Comparison of ENCODE assay signal across 26 mouse cellular contexts in the genomic region with DNA sequence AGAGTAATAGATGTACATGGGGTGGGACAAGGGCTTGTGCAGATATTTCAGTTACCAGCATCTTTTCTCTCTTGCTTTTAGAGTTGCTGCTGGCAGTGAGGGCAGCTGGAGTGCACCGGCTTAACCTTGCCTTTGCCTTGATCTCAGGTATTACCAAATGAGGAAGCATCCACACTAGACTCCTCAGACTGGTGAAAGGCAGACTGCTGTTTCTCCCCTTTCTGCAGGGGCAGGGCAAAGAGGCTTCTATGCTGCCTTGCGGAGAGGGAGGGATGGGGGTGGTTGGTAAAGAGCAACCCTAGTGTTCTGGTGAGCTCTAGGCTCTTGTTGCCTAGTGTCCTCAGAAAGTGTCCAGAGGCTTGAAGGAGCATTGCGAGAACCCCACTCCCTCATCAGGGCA.
DNase-seq lines count a peak whose midpoint lies in the region; ATAC-seq lines count a peak whose summit lies in the region.
"Had no signal": no experiment of that assay in that cellular context is flagged by ENCODE, and none has a peak within 500 bp of the region (broad histone marks: within the 10 kb centered on the region; RNA-seq: fewer than 3 reads in every experiment).

No protein-coding gene starts in this region.

- H3K9ac ChIP-seq in neural tube, embryonic 13.5 days: 0 out of 2 replicates have a peak overlapping the region, but pooled peaks have one; percentile 26
- H3K9ac ChIP-seq in hindbrain, embryonic 15.5 days: no peak overlapping the region
- no peak overlapping the region for H3K9ac ChIP-seq in midbrain, embryonic 16.5 days (ENCODE audit: low read depth, low read length)
- H3K9ac ChIP-seq: forebrain, postnatal 0 days; heart, embryonic 15.5 days; intestine, embryonic 15.5 days; limb, embryonic 12.5 days; liver, embryonic 12.5 days had no signal

- H3K9me3 ChIP-seq in neural tube, embryonic 13.5 days: no peaks in the 10 kb centered on the region
- H3K9me3 ChIP-seq in hindbrain, embryonic 15.5 days: no peaks in the 10 kb centered on the region
- no peaks in the 10 kb centered on the region for H3K9me3 ChIP-seq in midbrain, embryonic 16.5 days (replicated peaks; ENCODE audit: control insufficient read depth, low read length, poor library complexity, severe bottlenecking)
- H3K9me3 ChIP-seq: forebrain, embryonic 10.5 days; heart, embryonic 15.5 days; intestine, embryonic 15.5 days; limb, embryonic 12.5 days; liver, embryonic 12.5 days had no signal

- peak overlapping the region; percentile 87 for H3K27ac ChIP-seq in neural tube, embryonic 13.5 days (replicated peaks)
- H3K27ac ChIP-seq in hindbrain, embryonic 15.5 days (replicated peaks): peak overlapping the region; percentile 23
- H3K27ac ChIP-seq in midbrain, embryonic 16.5 days (ENCODE audit: low read length): peak overlapping the region; percentile 67; the same call in 1 of the 2 replicates
- H3K27ac ChIP-seq: forebrain, embryonic 10.5 days; heart, adult 2 months; heart, embryonic 15.5 days; intestine, embryonic 15.5 days; limb, embryonic 12.5 days; liver, embryonic 12.5 days had no signal

- H3K4me2 ChIP-seq in neural tube, embryonic 13.5 days: no peak overlapping the region
- no peak overlapping the region for H3K4me2 ChIP-seq in hindbrain, embryonic 15.5 days
- no peak overlapping the region for H3K4me2 ChIP-seq in midbrain, embryonic 16.5 days (ENCODE audit: low read length)
- H3K4me2 ChIP-seq: intestine, embryonic 15.5 days; limb, embryonic 12.5 days; liver, embryonic 12.5 days had no signal

- no peak for ATAC-seq in neural tube, embryonic 13.5 days (ENCODE audit: low read depth)
- ATAC-seq in hindbrain, embryonic 15.5 days (ENCODE audit: low FRiP score, low read depth): no peak
- ATAC-seq in midbrain, embryonic 16.5 days: no peak
- ATAC-seq in inflammation-experienced regulatory T-cells, adult 6 months: no peak
- ATAC-seq: forebrain, postnatal 0 days; intestine, embryonic 15.5 days; liver, embryonic 12.5 days had no signal

- H3K27me3 ChIP-seq in neural tube, embryonic 13.5 days: no peaks in the 10 kb centered on the region
- no peaks in the 10 kb centered on the region for H3K27me3 ChIP-seq in hindbrain, embryonic 15.5 days
- H3K27me3 ChIP-seq in midbrain, embryonic 16.5 days (ENCODE audit: control insufficient read depth, insufficient read depth, low read depth, low read length): no peaks in the 10 kb centered on the region
- H3K27me3 ChIP-seq: intestine, embryonic 15.5 days had no signal

- no peaks in the 10 kb centered on the region for H3K36me3 ChIP-seq in neural tube, embryonic 13.5 days
- H3K36me3 ChIP-seq in hindbrain, embryonic 15.5 days: no peaks in the 10 kb centered on the region
- no peaks in the 10 kb centered on the region for H3K36me3 ChIP-seq in midbrain, embryonic 16.5 days (ENCODE audit: control insufficient read depth, insufficient read depth, low read length)
- H3K36me3 ChIP-seq: forebrain, embryonic 10.5 days; heart, embryonic 15.5 days; intestine, embryonic 15.5 days; limb, embryonic 12.5 days; liver, embryonic 12.5 days had no signal

- DNase-seq in neural tube, embryonic 10.5 days (ENCODE audit: extremely low spot score, low spot score): no peak
- no peak for DNase-seq in frontal cortex, postnatal 10 days (ENCODE audit: low spot score in 2 of 2)
- no peak for DNase-seq in adrenal gland, adult (ENCODE audit: inconsistent age in 2 of 2, low spot score in 1 of 2)
- DNase-seq: adrenal gland, adult 8-10 months; cerebellum, adult 11-12 months; cerebellum, postnatal 10 days; forebrain, postnatal 0 days; gastrocnemius, postnatal 36 days; heart, adult 2 months; heart, postnatal 36 days; kidney, adult 9 months; kidney, postnatal 14 days; layer of hippocampus, postnatal 36 days; lung, adult 18-20 months; lung, postnatal 10 days; thymus, postnatal 14 days had no signal

- H3K4me1 ChIP-seq in neural tube, embryonic 13.5 days (replicated peaks): peaks cover 62% of the 10 kb centered on the region
- H3K4me1 ChIP-seq in hindbrain, embryonic 15.5 days (replicated peaks): peaks cover 73% of the 10 kb centered on the region
- peaks cover 65% of the 10 kb centered on the region for H3K4me1 ChIP-seq in midbrain, embryonic 16.5 days (ENCODE audit: control insufficient read depth, insufficient read depth, low read length)
- H3K4me1 ChIP-seq: intestine, embryonic 15.5 days; liver, embryonic 12.5 days had no signal

- WGBS in neural tube, embryonic 13.5 days: 60% methylated on average over 3 of the region's 3 CpGs
- 56% methylated on average over 3 of the region's 3 CpGs for WGBS in hindbrain, embryonic 15.5 days
- 62% methylated on average over 3 of the region's 3 CpGs for WGBS in midbrain, embryonic 16.5 days

- H3K4me3 ChIP-seq in neural tube, embryonic 13.5 days: no peak overlapping the region
- H3K4me3 ChIP-seq in hindbrain, embryonic 15.5 days: no peak overlapping the region
- no peak overlapping the region for H3K4me3 ChIP-seq in midbrain, embryonic 16.5 days (ENCODE audit: low read depth, low read length)
- H3K4me3 ChIP-seq: heart, adult 2 months; heart, embryonic 15.5 days; intestine, embryonic 15.5 days; layer of hippocampus, adult 2 months; limb, embryonic 12.5 days; liver, embryonic 12.5 days had no signal

Comparison
In these comparisons a context has a peak if more than half of its experiments do, and no peak if none do; other contexts are left out.
1. H3K27ac ChIP-seq: peak in every context shown above with its lines; median percentile 87 in neural tube, embryonic 13.5 days; 67 in midbrain, embryonic 16.5 days; 23 in hindbrain, embryonic 15.5 days.